Mouse (Mus musculus) CH12.LX (cell line): Measurements from ENCODE around the gene Ethe1. TPM values are rescaled to one million over a fixed set of nuclear protein-coding genes. Genes with fewer than 3 reads are reported as not detected.

Source experiments
- DNase-seq: peaks from one replicate; pipeline ENCODE4 v3.0.0-alpha.2; 2013; ENCODE audit errors: extremely low read depth
- H3K27ac ChIP-seq: 2 replicates; pipeline ENCODE4 v1.5.1; 2012; ENCODE audit warnings: low read depth, mild to moderate bottlenecking, control low read depth, moderate library complexity; ENCODE audit not compliant: insufficient read depth
- H3K27me3 ChIP-seq: replicated peaks from 2 replicates; pipeline ENCODE3; 2012; ENCODE audit warnings: inconsistent platforms
- H3K36me3 ChIP-seq, 2 experiments: replicated peaks in 1 of 2; 2 replicates each; pipeline versions ENCODE3 to v1.6.1; 2012; ENCODE audit warnings: inconsistent platforms in 1 of 2, low read length in 1 of 2, mild to moderate bottlenecking in 1 of 2, mixed read lengths in 1 of 2, moderate library complexity in 1 of 2; ENCODE audit not compliant: control insufficient read depth in 1 of 2, insufficient read depth in 1 of 2
- H3K4me1 ChIP-seq, 2 experiments: 2 replicates each; pipeline ENCODE4 v1.6.1; 2012; ENCODE audit warnings: inconsistent platforms in 1 of 2, moderate library complexity in 1 of 2; ENCODE audit not compliant: insufficient read depth in 2 of 2, control insufficient read depth in 1 of 2
- H3K4me2 ChIP-seq: 2 replicates; pipeline ENCODE4 v1.6.1; 2012; ENCODE audit warnings: low read depth, mild to moderate bottlenecking, control low read depth; ENCODE audit not compliant: poor library complexity, insufficient read depth, severe bottlenecking
- H3K4me3 ChIP-seq, 3 experiments: fragments of 150-350 bp in 1 of 3; sonication (generic) in 1 of 3; replicated peaks in 1 of 3; 2 replicates each; pipeline versions ENCODE3 to v1.5.1; 2011 to 2012; ENCODE audit warnings: low read depth in 2 of 3, low read length in 2 of 3, mild to moderate bottlenecking in 2 of 3, moderate library complexity in 2 of 3, control low read depth in 1 of 3, improper control_type of control experiment in 1 of 3, inconsistent platforms in 1 of 3, mixed read lengths in 1 of 3; ENCODE audit not compliant: poor library complexity in 1 of 3
- H3K79me2 ChIP-seq: replicated peaks from 2 replicates; pipeline ENCODE4 v1.6.1; 2012; ENCODE audit warnings: mild to moderate bottlenecking, moderate library complexity; ENCODE audit not compliant: control insufficient read depth, poor library complexity, insufficient read depth, severe bottlenecking; ENCODE audit errors: extremely low read depth
- H3K9ac ChIP-seq: 2 replicates; pipeline ENCODE4 v1.6.1; 2012; ENCODE audit warnings: low read depth, mild to moderate bottlenecking, control low read depth, moderate library complexity; ENCODE audit not compliant: insufficient read depth
- H3K9me3 ChIP-seq: replicated peaks from 2 replicates; pipeline ENCODE3; 2012; ENCODE audit warnings: low read length, inconsistent platforms, mixed read lengths
- BHLHE40 ChIP-seq: IDR thresholded peaks from 2 replicates; pipeline ENCODE4 v1.6.1; 2011; ENCODE audit warnings: mild to moderate bottlenecking, low read depth, low read length, improper control_type of control experiment
- CHD2 ChIP-seq: IDR thresholded peaks from 2 replicates; pipeline ENCODE4 v1.6.1; 2011; ENCODE audit warnings: low read length, improper control_type of control experiment
- CTCF ChIP-seq, 2 experiments: IDR thresholded peaks in 1 of 2; conservative IDR thresholded peaks in 1 of 2; 2 replicates each; pipeline ENCODE4 v1.5.1; 2011 to 2012; ENCODE audit warnings: low read depth in 2 of 2, low read length in 2 of 2, improper control_type of control experiment in 1 of 2, inconsistent platforms in 1 of 2, mild to moderate bottlenecking in 1 of 2, moderate library complexity in 1 of 2
- EP300 ChIP-seq: IDR thresholded peaks from 2 replicates; pipeline ENCODE4 v1.6.1; 2011; ENCODE audit warnings: low read length, improper control_type of control experiment
- ETS1 ChIP-seq: conservative IDR thresholded peaks from 2 replicates; pipeline ENCODE4 v1.6.1; 2012; ENCODE audit warnings: low read depth, mild to moderate bottlenecking, inconsistent platforms, low read length, improper control_type of control experiment, moderate library complexity
- GABPA ChIP-seq: IDR thresholded peaks from 2 replicates; pipeline ENCODE4 v1.6.1; 2012; ENCODE audit warnings: low read depth, low read length, improper control_type of control experiment, inconsistent platforms; ENCODE audit not compliant: insufficient replicate concordance
- JUND ChIP-seq: conservative IDR thresholded peaks from 2 replicates; pipeline ENCODE4 v1.6.1; 2011; ENCODE audit warnings: low read depth, low read length, improper control_type of control experiment
- MAFK ChIP-seq: IDR thresholded peaks from 2 replicates; pipeline ENCODE4 v1.6.1; 2011; ENCODE audit warnings: low read length, improper control_type of control experiment; ENCODE audit not compliant: insufficient replicate concordance
- MAX ChIP-seq: IDR thresholded peaks from 2 replicates; pipeline ENCODE4 v1.6.1; 2011; ENCODE audit warnings: low read length, improper control_type of control experiment
- MAZ ChIP-seq: IDR thresholded peaks from 2 replicates; pipeline ENCODE4 v1.6.1; 2012; ENCODE audit warnings: low read depth, mild to moderate bottlenecking, inconsistent platforms, low read length, improper control_type of control experiment, moderate library complexity
- MXI1 ChIP-seq: IDR thresholded peaks from 2 replicates; pipeline ENCODE4 v1.6.1; 2011; ENCODE audit warnings: mild to moderate bottlenecking, low read depth, low read length, improper control_type of control experiment
- MYC ChIP-seq: IDR thresholded peaks from 2 replicates; pipeline ENCODE4 v1.6.1; 2011; ENCODE audit warnings: low read depth, mild to moderate bottlenecking, improper control_type of control experiment, low read length
- NRF1 ChIP-seq: IDR thresholded peaks from 2 replicates; pipeline ENCODE4 v1.6.1; 2014; ENCODE audit warnings: low read depth, mild to moderate bottlenecking, inconsistent platforms, low read length, improper control_type of control experiment, moderate library complexity
- POLR2A ChIP-seq: IDR thresholded peaks from 2 replicates; pipeline ENCODE4 v1.6.1; 2011; ENCODE audit warnings: low read depth, mild to moderate bottlenecking, improper control_type of control experiment, low read length
- RAD21 ChIP-seq: IDR thresholded peaks from 2 replicates; pipeline ENCODE4 v1.6.1; 2011; ENCODE audit warnings: low read depth, mild to moderate bottlenecking, low read length, improper control_type of control experiment, moderate library complexity
- RCOR1 ChIP-seq: conservative IDR thresholded peaks from 2 replicates; pipeline ENCODE4 v1.6.1; 2012; ENCODE audit warnings: low read depth, mild to moderate bottlenecking, inconsistent platforms, low read length, improper control_type of control experiment
- TCF12 ChIP-seq: IDR thresholded peaks from 2 replicates; pipeline ENCODE4 v1.6.1; 2014; ENCODE audit warnings: low read depth, mild to moderate bottlenecking, inconsistent platforms, low read length, improper control_type of control experiment
- UBTF ChIP-seq: IDR thresholded peaks from 2 replicates; pipeline ENCODE4 v1.6.1; 2012; ENCODE audit warnings: low read depth, mild to moderate bottlenecking, inconsistent platforms, low read length, improper control_type of control experiment, moderate library complexity
- ZMIZ1 ChIP-seq: IDR thresholded peaks from 2 replicates; pipeline ENCODE4 v1.6.1; 2012; ENCODE audit warnings: low read depth, mild to moderate bottlenecking, inconsistent platforms, low read length, improper control_type of control experiment
- dilution Hi-C: fragments of 300-500 bp; cut with MboI; formaldehyde crosslinking; loops from 2 replicates; pipeline ENCODE4 v1.14.3; 2020; ENCODE audit warnings: low sequenced_read_pairs; ENCODE audit not compliant: extremely low pct_unique_long_range_greater_than_20kb, extremely low pct_ligation_motif_present
- in situ Hi-C: fragments of 300-500 bp; cut with MboI; formaldehyde crosslinking; loops from 3 replicates; pipeline ENCODE4 v1.14.3; 2019; ENCODE audit warnings: low sequenced_read_pairs, low pct_ligation_motif_present, low pct_unique_long_range_greater_than_20kb, mixed read lengths
- polyA plus RNA-seq: library from polyadenylated mRNA; unstranded; fragments of >175 nt; gene quantifications from 2 replicates; pipeline ENCODE4 v1.2.1, GENCODE M21; 2012; ENCODE audit warnings: low read depth; ENCODE audit not compliant: insufficient read length
- total RNA-seq, 2 experiments: library from RNA; depleted of rRNA; stranded (reverse); fragments of 300-350 nt in 1 of 2; fragments of >200 nt in 1 of 2; gene quantifications; 2 replicates each; pipeline ENCODE4 v1.2.3; 2012 to 2014

The Ethe1 gene
- total and polyA plus RNA-seq, 3 experiments: 22.8 to 32.0 (median 24.1) TPM

DNA sequence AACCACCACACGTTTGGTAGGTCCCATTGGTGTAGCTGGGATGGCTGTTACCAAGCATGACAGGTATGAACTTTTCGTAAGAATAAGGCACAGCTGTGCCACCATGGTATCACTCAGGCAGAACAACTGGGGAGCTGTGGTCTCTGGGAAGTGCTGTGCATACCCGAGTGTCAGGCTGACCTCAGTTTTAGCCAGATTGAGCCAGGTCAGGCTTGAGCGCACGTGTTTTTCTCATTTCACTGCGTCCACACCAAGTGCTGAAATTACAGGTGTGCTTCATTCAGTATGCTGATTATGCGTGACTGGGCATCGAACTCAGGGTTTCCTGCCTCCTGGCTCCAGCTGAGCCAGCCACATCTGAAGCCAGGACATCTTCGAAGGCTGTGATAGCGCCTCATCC is 31.6 kb upstream of the Ethe1 start:
- no peak for TF ChIP-seq UBTF
- no peak for TF ChIP-seq POLR2A
- 0 out of 2 replicates have a peak, but pooled peaks have one; percentile 61 for TF ChIP-seq MYC
- TF ChIP-seq EP300: peak; percentile 61
- TF ChIP-seq MAX: peak; percentile 52; the same call in 1 of the 2 replicates
- no peak for TF ChIP-seq CTCF (conservative IDR thresholded peaks at IDR 0.05 in 1 of 2, IDR thresholded peaks at IDR 0.05 in 1 of 2; ENCODE audit: low read depth in 2 of 2, low read length in 2 of 2)
- TF ChIP-seq JUND: no peak
- TF ChIP-seq MAZ: no peak
- no peak for TF ChIP-seq NRF1
- peak; percentile 60; the same call in 1 of the 2 replicates for TF ChIP-seq TCF12
- TF ChIP-seq ETS1: peak; percentile 82
- peak; percentile 94 for TF ChIP-seq BHLHE40
- no peak for TF ChIP-seq GABPA
- TF ChIP-seq RAD21: no peak
- TF ChIP-seq MAFK: 0 out of 2 replicates have a peak, but pooled peaks have one; percentile 17
- H3K27ac ChIP-seq: peak overlapping the region; percentile 16
- in situ Hi-C loops (no loop called here), dilution Hi-C loops (no loop called here)
- H3K27me3 ChIP-seq: no peaks in the 10 kb centered on the region
- no peak overlapping the region for H3K4me3 ChIP-seq
- H3K79me2 ChIP-seq: peaks cover 15% of the 10 kb centered on the region
- peaks cover 7% of the 10 kb centered on the region for H3K9me3 ChIP-seq
- no peak overlapping the region; the same call in 1 of the 2 replicates for H3K4me2 ChIP-seq
- no peak overlapping the region for H3K9ac ChIP-seq
- DNase-seq: no peak
- peaks cover 32 to 75% of the 10 kb centered on the region in 2 experiments for H3K4me1 ChIP-seq
- peaks cover 48 to 81% of the 10 kb centered on the region in 2 experiments for H3K36me3 ChIP-seq

DNA sequence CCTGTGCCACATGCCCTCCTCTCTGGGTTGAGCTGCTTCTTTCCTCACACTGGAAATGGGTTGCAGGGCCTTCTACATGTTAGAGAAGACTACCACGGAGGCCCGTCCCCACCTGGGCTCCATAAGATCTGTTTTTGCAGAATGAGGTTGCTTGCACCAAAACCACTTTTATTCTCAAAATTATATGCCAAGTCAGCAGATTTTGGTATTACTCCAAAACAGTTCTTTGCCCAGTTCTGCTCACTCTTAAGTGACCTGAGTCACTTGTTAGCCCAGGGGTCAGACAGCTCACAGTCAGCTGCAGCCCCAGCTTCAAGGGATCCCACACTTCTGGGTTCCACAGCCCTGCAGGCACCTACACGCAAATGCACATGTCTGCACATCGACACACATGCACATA is 25.9 kb upstream of the Ethe1 start:
- no peak overlapping the region; the same call in 1 of the 2 replicates for H3K9ac ChIP-seq

More for the DNA sequence above, 25.9 kb upstream of the Ethe1 start:
- no peak for TF ChIP-seq MAX
- TF ChIP-seq MAFK: peak; percentile 98
- TF ChIP-seq MXI1: no peak
- no peak for TF ChIP-seq ZMIZ1
- no peak for TF ChIP-seq CHD2
- 0 out of 2 replicates have a peak, but pooled peaks have one; percentile 21 for TF ChIP-seq POLR2A
- TF ChIP-seq RCOR1: no peak
- peaks cover 28 to 57% of the 10 kb centered on the region in 2 experiments for H3K36me3 ChIP-seq
- peak overlapping the region; percentile 45 for H3K4me2 ChIP-seq
- in situ Hi-C loops: no loop called here
- H3K4me1 ChIP-seq: peaks cover 54 to 90% of the 10 kb centered on the region in 2 experiments
- dilution Hi-C loops: no loop called here
- H3K27me3 ChIP-seq: no peaks in the 10 kb centered on the region
- H3K79me2 ChIP-seq: peaks cover 19% of the 10 kb centered on the region; the same call in 1 of the 2 replicates
- no peaks in the 10 kb centered on the region for H3K9me3 ChIP-seq
- peak overlapping the region; percentile 92 for H3K27ac ChIP-seq
- peak overlapping the region in 1 of 3 experiments; percentile 25 for H3K4me3 ChIP-seq
- no peak for DNase-seq
